Mouse (Mus musculus) CH12.LX (cell line): ENCODE measurements at regions not wholly inside any gene's neighbourhood (a gene's known extent, or its start where the extent isn't known, plus 50 kb on each side); places are given as distances from the start of the nearest gene placed in this dataset.

Source experiments
- DNase-seq: peaks from one replicate; pipeline ENCODE4 v3.0.0-alpha.2; 2013; ENCODE audit errors: extremely low read depth
- H3K27ac ChIP-seq: 2 replicates; pipeline ENCODE4 v1.5.1; 2012; ENCODE audit warnings: low read depth, mild to moderate bottlenecking, control low read depth, moderate library complexity; ENCODE audit not compliant: insufficient read depth
- H3K27me3 ChIP-seq: replicated peaks from 2 replicates; pipeline ENCODE3; 2012; ENCODE audit warnings: inconsistent platforms
- H3K36me3 ChIP-seq, 2 experiments: replicated peaks in 1 of 2; 2 replicates each; pipeline versions ENCODE3 to v1.6.1; 2012; ENCODE audit warnings: inconsistent platforms in 1 of 2, low read length in 1 of 2, mild to moderate bottlenecking in 1 of 2, mixed read lengths in 1 of 2, moderate library complexity in 1 of 2; ENCODE audit not compliant: control insufficient read depth in 1 of 2, insufficient read depth in 1 of 2
- H3K4me1 ChIP-seq, 2 experiments: 2 replicates each; pipeline ENCODE4 v1.6.1; 2012; ENCODE audit warnings: inconsistent platforms in 1 of 2, moderate library complexity in 1 of 2; ENCODE audit not compliant: insufficient read depth in 2 of 2, control insufficient read depth in 1 of 2
- H3K4me2 ChIP-seq: 2 replicates; pipeline ENCODE4 v1.6.1; 2012; ENCODE audit warnings: low read depth, mild to moderate bottlenecking, control low read depth; ENCODE audit not compliant: poor library complexity, insufficient read depth, severe bottlenecking
- H3K4me3 ChIP-seq, 3 experiments: fragments of 150-350 bp in 1 of 3; sonication (generic) in 1 of 3; replicated peaks in 1 of 3; 2 replicates each; pipeline versions ENCODE3 to v1.5.1; 2011 to 2012; ENCODE audit warnings: low read depth in 2 of 3, low read length in 2 of 3, mild to moderate bottlenecking in 2 of 3, moderate library complexity in 2 of 3, control low read depth in 1 of 3, improper control_type of control experiment in 1 of 3, inconsistent platforms in 1 of 3, mixed read lengths in 1 of 3; ENCODE audit not compliant: poor library complexity in 1 of 3
- H3K79me2 ChIP-seq: replicated peaks from 2 replicates; pipeline ENCODE4 v1.6.1; 2012; ENCODE audit warnings: mild to moderate bottlenecking, moderate library complexity; ENCODE audit not compliant: control insufficient read depth, poor library complexity, insufficient read depth, severe bottlenecking; ENCODE audit errors: extremely low read depth
- H3K9ac ChIP-seq: 2 replicates; pipeline ENCODE4 v1.6.1; 2012; ENCODE audit warnings: low read depth, mild to moderate bottlenecking, control low read depth, moderate library complexity; ENCODE audit not compliant: insufficient read depth
- H3K9me3 ChIP-seq: replicated peaks from 2 replicates; pipeline ENCODE3; 2012; ENCODE audit warnings: low read length, inconsistent platforms, mixed read lengths
- BHLHE40 ChIP-seq: IDR thresholded peaks from 2 replicates; pipeline ENCODE4 v1.6.1; 2011; ENCODE audit warnings: mild to moderate bottlenecking, low read depth, low read length, improper control_type of control experiment
- CHD1 ChIP-seq: IDR thresholded peaks from 2 replicates; pipeline ENCODE4 v1.6.1; 2012; ENCODE audit warnings: low read depth, low read length, improper control_type of control experiment, inconsistent platforms
- CHD2 ChIP-seq: IDR thresholded peaks from 2 replicates; pipeline ENCODE4 v1.6.1; 2011; ENCODE audit warnings: low read length, improper control_type of control experiment
- E2F4 ChIP-seq: IDR thresholded peaks from 2 replicates; pipeline ENCODE4 v1.6.1; 2011; ENCODE audit warnings: low read depth, low read length, improper control_type of control experiment; ENCODE audit not compliant: insufficient replicate concordance
- ETS1 ChIP-seq: conservative IDR thresholded peaks from 2 replicates; pipeline ENCODE4 v1.6.1; 2012; ENCODE audit warnings: low read depth, mild to moderate bottlenecking, inconsistent platforms, low read length, improper control_type of control experiment, moderate library complexity
- GABPA ChIP-seq: IDR thresholded peaks from 2 replicates; pipeline ENCODE4 v1.6.1; 2012; ENCODE audit warnings: low read depth, low read length, improper control_type of control experiment, inconsistent platforms; ENCODE audit not compliant: insufficient replicate concordance
- IRF4 ChIP-seq: IDR thresholded peaks from 2 replicates; pipeline ENCODE4 v1.6.1; 2014; ENCODE audit warnings: low read depth, mild to moderate bottlenecking, inconsistent platforms, low read length, improper control_type of control experiment
- JUN ChIP-seq: IDR thresholded peaks from 2 replicates; pipeline ENCODE4 v1.6.1; 2011; ENCODE audit warnings: low read depth, mild to moderate bottlenecking, low read length, improper control_type of control experiment, moderate library complexity; ENCODE audit not compliant: insufficient read depth
- JUND ChIP-seq: conservative IDR thresholded peaks from 2 replicates; pipeline ENCODE4 v1.6.1; 2011; ENCODE audit warnings: low read depth, low read length, improper control_type of control experiment
- MEF2A ChIP-seq: IDR thresholded peaks from 2 replicates; pipeline ENCODE4 v1.6.1; 2014; ENCODE audit warnings: low read depth, mild to moderate bottlenecking, inconsistent platforms, low read length, improper control_type of control experiment, borderline replicate concordance
- NELFE ChIP-seq: IDR thresholded peaks from 2 replicates; pipeline ENCODE4 v1.6.1; 2011; ENCODE audit warnings: low read depth, low read length, improper control_type of control experiment
- PAX5 ChIP-seq: IDR thresholded peaks from 2 replicates; pipeline ENCODE4 v1.6.1; 2012; ENCODE audit warnings: low read length, inconsistent platforms, mixed read lengths
- POLR2AphosphoS2 ChIP-seq: IDR thresholded peaks from 2 replicates; pipeline ENCODE4 v1.6.1; 2011; ENCODE audit warnings: low read depth, low read length, improper control_type of control experiment
- RAD21 ChIP-seq: IDR thresholded peaks from 2 replicates; pipeline ENCODE4 v1.6.1; 2011; ENCODE audit warnings: low read depth, mild to moderate bottlenecking, low read length, improper control_type of control experiment, moderate library complexity
- SIN3A ChIP-seq: IDR thresholded peaks from 2 replicates; pipeline ENCODE4 v1.6.1; 2012; ENCODE audit warnings: low read length, improper control_type of control experiment, inconsistent platforms
- SMC3 ChIP-seq: IDR thresholded peaks from 2 replicates; pipeline ENCODE4 v1.6.1; 2011; ENCODE audit warnings: low read depth, low read length, improper control_type of control experiment
- USF1 ChIP-seq: IDR thresholded peaks from 2 replicates; pipeline ENCODE4 v1.6.1; 2014; ENCODE audit warnings: low read depth, mild to moderate bottlenecking, inconsistent platforms, low read length, improper control_type of control experiment
- ZC3H11A ChIP-seq: IDR thresholded peaks from 2 replicates; pipeline ENCODE4 v1.6.1; 2012; ENCODE audit warnings: low read depth, mild to moderate bottlenecking, inconsistent platforms, low read length, improper control_type of control experiment
- ZKSCAN1 ChIP-seq: IDR thresholded peaks from 2 replicates; pipeline ENCODE4 v1.6.1; 2012; ENCODE audit warnings: low read depth, inconsistent platforms, low read length, improper control_type of control experiment, borderline replicate concordance
- ZMIZ1 ChIP-seq: IDR thresholded peaks from 2 replicates; pipeline ENCODE4 v1.6.1; 2012; ENCODE audit warnings: low read depth, mild to moderate bottlenecking, inconsistent platforms, low read length, improper control_type of control experiment
- ZNF384 ChIP-seq: IDR thresholded peaks from 2 replicates; pipeline ENCODE4 v1.6.1; 2012; ENCODE audit warnings: low read depth, low read length, improper control_type of control experiment, inconsistent platforms
- dilution Hi-C: fragments of 300-500 bp; cut with MboI; formaldehyde crosslinking; loops from 2 replicates; pipeline ENCODE4 v1.14.3; 2020; ENCODE audit warnings: low sequenced_read_pairs; ENCODE audit not compliant: extremely low pct_unique_long_range_greater_than_20kb, extremely low pct_ligation_motif_present
- in situ Hi-C: fragments of 300-500 bp; cut with MboI; formaldehyde crosslinking; loops from 3 replicates; pipeline ENCODE4 v1.14.3; 2019; ENCODE audit warnings: low sequenced_read_pairs, low pct_ligation_motif_present, low pct_unique_long_range_greater_than_20kb, mixed read lengths

DNA sequence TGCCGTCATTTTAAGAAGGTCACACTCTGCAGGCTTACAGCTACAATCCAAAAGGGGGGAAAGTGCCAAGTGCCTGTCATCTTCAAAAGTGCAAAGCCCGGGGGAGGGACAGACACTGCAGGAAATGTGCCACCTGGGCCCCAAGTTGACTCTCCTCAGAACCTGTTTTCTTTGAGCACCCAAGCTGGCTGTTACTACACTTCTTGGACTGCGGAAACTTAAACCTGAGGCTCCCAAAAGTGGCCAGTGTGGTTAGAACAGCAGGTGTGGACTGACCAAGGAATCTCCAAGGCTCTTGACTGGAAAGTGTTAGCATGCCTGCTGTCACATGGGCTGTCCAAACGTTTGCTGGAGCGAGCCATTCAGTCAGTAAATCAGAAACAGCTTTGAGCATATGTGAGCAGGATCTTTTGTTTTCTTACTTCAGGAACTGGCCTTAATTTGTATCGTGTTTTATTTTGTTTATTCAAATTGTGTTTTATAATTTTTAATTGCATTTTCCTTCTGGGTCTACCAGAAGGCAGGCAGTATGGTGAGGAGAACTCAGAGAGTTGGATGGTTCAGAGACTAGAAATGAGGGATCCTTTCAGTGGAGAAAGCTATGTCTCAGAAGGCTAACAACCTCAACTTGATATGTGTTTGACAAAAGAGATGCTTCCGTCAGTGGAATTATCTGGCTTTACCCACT is 168.4 kb upstream of the Frmd6 start:
- Histone ChIP-seq H3K4me1 (peaks cover 0 to 13% of the 10 kb centered on the region in 2 experiments; a peak in 2 of 4 replicates), H3K27ac (no peak overlapping the region), H3K36me3 (no peaks in the 10 kb centered on the region), H3K9me3 (peaks cover 2% of the 10 kb centered on the region), H3K4me2 (no peak overlapping the region), H3K79me2 (no peaks in the 10 kb centered on the region), H3K4me3 (no peak overlapping the region), H3K27me3 (no peaks in the 10 kb centered on the region), H3K9ac (no peak overlapping the region)
- in situ Hi-C loops (no loop called here), dilution Hi-C loops (no loop called here)
- no peak for TF ChIP-seq USF1
- no peak for TF ChIP-seq E2F4
- no peak for TF ChIP-seq ZC3H11A
- TF ChIP-seq CHD2 = no peak
- TF ChIP-seq RAD21 = no peak
- TF ChIP-seq ZMIZ1 = no peak
- TF ChIP-seq NELFE = no peak
- no peak for TF ChIP-seq BHLHE40
- TF ChIP-seq JUN = no peak
- TF ChIP-seq GABPA = no peak
- no peak for TF ChIP-seq SMC3
- TF ChIP-seq PAX5 = no peak
- no peak for TF ChIP-seq SIN3A
- TF ChIP-seq CHD1 = no peak
- TF ChIP-seq IRF4 = no peak
- no peak for TF ChIP-seq ZKSCAN1
- no peak for TF ChIP-seq POLR2AphosphoS2
- no peak for TF ChIP-seq ETS1
- TF ChIP-seq MEF2A = no peak
- no peak for DNase-seq

DNA sequence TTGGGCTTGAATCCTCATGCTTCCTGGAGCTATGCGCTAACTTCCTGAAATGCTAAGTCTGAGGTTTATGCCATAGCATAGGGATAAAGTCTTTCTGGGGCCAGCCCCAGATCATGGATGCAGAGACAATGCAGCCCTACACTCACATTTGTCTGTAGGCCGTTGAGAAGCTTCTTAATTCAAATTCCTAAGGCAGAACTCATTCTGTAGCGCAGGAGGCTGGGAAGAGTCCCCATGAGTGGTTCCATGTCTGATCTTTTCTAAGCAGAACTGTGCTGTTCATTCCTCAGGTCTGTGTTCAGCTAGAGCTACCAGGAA is 167.9 kb upstream of the Frmd6 start:
- in situ Hi-C loops (no loop called here), dilution Hi-C loops (no loop called here)
- Histone ChIP-seq H3K4me1 (peaks cover 0 to 13% of the 10 kb centered on the region in 2 experiments; a peak in 2 of 4 replicates), H3K4me2 (no peak overlapping the region), H3K27me3 (no peaks in the 10 kb centered on the region), H3K4me3 (no peak overlapping the region), H3K9me3 (peaks cover 2% of the 10 kb centered on the region), H3K9ac (no peak overlapping the region), H3K36me3 (no peaks in the 10 kb centered on the region), H3K79me2 (no peaks in the 10 kb centered on the region), H3K27ac (no peak overlapping the region)
- TF ChIP-seq ZNF384 (no peak), JUND (no peak), GABPA (no peak)
- no peak for DNase-seq
